Mouse (Mus musculus): ENCODE data around the gene Crb2.

Gene Crb2

GRCm38 (mm10) chr2:37799137-37799536 is 23.1 kb downstream of the Crb2 start:
- DNase-seq (ENCODE audit: low read depth) = no peak

- no peak for DNase-seq (ENCODE audit: low read depth)
Observed at GRCm38 (mm10) chr2:37801687-37802086, 25.6 kb downstream of the Crb2 start.

- peak; percentile 53 for DNase-seq (ENCODE audit: low read depth)
Observed at GRCm38 (mm10) chr2:37802610-37803212, 26.7 kb downstream of the Crb2 start.

DNA sequence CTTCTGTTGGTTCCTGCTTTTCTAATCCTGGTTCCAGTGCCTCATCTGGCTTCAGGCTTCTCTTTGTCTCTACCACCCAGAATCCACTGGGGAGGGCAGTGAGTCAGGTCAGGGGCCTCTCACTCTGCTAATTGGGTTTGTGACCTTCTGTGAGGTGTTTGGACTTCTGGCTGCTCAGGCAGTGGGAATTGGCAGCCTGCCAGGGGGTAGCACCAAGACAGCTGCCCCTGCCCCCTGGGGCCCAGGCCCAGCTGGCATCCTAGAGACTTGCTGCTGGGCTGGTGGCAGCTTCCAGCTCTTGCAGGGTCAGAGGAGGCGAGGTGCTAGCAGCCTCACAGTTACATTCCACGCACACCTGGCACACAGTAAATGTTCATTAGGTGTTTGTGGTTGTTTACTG is 35.6 kb downstream of the Crb2 start:
- DNase-seq (ENCODE audit: low read depth) = no peak

DNA sequence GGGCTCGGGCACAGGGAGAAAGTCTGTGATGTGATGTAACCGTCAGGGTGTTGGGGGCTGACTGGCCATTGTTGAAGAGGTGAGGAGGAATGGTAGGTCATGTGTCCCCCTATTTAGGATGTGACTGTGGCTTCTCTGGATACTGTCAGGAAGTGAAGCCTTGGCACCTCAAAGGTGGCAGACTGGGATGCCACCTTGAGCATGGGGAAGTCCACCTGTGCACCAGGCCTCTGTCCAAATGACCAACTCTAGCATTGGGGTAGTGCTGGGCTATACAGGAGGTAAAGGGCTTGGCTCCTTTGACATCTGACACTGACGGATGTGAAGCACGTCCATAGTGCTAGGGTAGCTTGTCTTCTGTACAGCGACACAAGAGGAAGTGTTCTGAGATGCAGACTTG is 36.4 kb downstream of the Crb2 start:
- no peak for DNase-seq (ENCODE audit: low read depth)

DNA sequence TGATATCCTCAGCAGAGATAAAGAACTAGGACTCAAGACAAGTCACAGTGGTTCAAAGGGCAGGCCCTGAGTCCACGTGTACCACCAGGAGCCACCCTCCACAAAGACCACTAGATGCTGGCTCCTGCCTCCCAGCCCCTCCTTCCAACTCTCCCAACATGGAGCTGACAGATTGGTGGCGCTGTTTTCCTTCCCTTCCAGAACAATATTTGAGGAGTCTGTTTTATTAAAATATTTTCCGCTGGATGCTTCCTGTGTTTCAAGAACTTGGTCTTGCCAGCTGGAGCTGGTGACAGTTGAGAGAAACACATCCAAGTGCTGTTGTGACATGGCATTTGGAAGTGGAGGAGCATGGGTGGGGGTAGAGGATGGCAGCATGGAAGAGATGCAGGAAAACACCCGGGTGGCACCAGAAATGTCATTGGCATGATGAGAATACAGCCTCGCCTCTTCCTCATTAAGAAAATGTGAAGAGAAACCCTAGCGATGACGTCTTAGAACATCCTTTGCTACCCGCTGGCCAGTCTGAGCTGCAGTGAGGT is 38.8 kb downstream of the Crb2 start:
- DNase-seq (ENCODE audit: low read depth) = no peak

DNA sequence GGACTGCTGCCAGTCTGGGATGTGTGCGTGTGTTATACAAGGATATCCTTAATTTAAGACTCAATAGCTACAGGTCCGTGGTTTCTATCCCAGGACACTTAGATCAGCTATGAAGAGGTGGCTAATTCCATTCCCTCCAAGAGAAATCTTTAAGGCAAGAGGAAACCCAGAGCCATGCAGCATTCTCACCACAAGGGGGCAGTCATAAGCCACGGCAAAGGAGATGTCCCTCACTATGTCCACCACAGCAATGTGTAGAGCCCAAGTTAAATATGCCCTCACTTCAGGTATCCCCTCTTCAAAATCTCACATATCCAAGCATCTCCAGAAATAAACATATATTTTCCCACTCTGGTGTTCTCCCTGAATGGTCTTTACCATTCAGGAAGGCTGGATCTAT is 39.6 kb downstream of the Crb2 start:
- peak; percentile 67 for DNase-seq (ENCODE audit: low read depth)

DNA sequence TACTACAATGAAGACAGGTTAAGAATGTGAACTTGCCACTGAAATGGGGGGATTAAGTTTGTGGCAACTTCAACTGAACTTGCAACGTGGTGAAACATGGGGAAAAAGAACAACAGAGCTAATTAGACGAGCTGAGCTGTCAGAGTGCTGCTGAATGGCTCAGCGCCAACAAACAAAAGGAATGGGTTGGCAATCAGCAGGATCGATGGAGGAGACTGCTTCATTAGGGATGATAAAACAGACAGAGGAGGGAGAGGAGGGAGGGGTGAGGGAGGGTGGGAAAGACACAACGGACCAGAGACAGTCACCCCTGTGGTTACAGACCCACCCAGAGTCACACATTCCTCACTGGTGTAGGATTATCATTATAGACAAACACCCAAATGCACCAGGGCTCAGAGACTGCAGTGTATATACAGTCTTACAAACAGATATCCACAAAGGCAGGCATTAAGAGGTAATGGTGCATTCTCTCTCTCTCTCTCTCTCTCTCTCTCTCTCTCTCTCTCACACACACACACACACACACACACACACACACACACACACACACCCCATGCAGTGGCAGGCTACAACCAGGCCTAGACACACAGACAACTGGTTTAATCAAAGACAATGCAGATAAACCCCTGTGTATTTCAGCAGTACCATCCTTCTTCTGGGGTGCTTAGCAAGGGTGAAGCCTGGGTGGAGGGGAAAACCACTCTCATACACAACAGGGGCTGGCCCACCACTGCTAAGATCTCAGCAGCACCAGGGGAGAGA is 42.9 kb downstream of the Crb2 start:
- DNase-seq (ENCODE audit: low read depth) = no peak

DNA sequence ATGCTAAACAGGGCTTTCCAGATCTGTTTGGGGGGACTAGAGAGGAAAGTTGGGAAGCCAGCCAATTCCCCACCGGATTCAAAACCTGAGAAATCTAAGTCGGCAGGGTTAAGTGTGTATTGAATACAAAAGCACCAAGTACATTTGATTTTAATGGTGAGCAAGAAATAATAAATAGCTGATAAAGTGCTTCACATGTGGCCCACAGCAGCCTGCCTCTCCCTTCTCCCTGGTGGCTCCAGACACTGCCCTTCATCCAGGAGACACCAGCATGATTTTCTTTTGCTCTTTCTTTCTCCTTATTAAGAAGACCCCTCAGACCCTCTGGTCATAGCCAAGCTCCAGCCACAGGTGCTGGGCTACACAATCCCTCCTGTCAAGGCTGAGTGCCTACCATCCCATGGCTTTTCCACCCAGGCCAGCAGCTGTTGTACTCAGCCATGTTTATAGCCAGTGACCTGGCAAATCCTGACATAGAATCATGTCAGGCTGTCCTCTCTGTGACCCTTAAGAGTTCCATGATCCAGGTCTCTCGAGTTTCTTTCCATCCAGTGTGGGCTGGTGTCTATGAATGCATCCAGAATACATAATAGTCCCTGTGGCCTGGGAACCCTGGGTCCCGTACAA is 43.6 kb downstream of the Crb2 start:
- DNase-seq (ENCODE audit: low read depth) = no peak

- no peak for DNase-seq (ENCODE audit: low read depth)
Observed at GRCm38 (mm10) chr2:37822122-37822521, 46.1 kb downstream of the Crb2 start.

- DNase-seq (ENCODE audit: low read depth) = no peak
Observed at GRCm38 (mm10) chr2:37823826-37824225, 47.8 kb downstream of the Crb2 start.

DNA sequence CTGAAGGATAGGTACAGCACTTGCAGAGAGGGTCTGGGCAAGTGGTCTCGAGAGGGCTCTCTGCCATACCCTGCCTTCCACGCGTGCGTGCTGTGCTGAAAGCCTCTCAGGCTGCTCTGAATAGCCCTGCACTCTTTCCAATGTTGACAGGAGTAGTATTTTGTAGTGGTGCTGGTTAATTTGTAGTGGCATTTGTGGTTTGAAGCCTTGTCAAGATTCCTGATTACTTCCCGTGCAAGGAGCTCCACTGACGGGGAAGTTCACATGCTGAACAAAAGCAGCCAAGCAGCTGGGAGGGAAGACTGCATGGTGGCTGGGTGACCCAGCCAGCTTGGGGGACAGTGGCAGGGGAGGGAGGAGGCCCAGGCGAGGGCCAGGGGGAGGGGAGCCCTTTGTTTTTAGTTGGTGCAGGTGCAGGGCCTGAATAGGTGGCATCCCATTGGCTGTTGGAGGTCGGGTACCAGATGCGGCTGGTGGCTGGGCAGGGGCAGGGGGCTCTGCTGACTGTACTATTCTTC is 53.8 kb downstream of the Crb2 start:
- no peak for DNase-seq (ENCODE audit: low read depth)

DNA sequence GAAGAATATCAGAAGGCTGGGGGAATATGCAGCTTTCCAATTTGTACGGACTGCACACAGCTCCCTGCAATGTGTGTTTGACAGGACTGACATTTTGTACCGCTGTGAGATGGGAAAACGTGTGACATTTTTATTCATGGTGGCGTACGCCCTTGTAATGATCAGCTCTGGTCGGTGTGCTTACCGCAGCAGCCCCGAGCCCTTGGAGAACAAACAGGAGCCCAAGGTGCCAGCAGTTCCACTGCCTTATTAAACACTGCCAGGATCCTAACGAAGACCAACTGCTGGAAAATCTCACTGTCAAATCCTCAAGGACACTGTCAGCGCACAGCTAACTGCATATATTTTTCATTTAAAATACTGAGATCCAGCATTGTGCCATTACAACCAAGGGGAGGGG is 56.2 kb downstream of the Crb2 start:
- DNase-seq (ENCODE audit: low read depth) = no peak

- DNase-seq (ENCODE audit: low read depth) = no peak
Observed at GRCm38 (mm10) chr2:37836926-37837325, 60.9 kb downstream of the Crb2 start.

DNA sequence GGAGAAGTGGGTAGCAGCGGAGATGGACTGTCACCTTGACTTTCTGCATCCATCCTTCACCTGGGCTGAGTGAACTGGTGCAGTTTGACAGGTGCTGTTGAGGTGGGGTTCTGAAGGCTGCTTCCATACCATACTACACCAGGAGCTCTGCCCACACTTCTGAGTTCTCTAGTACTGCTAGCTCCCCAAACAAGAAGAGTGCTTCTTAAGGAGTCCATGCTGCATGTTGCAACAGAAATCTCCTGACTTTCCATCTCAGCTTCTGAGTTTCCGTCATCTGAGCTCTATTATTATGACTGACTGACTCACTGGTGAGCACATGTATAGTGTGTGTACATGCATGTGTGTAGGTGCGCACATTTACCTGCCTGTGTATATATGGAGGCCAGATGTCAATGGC is 61.5 kb downstream of the Crb2 start:
- DNase-seq (ENCODE audit: low read depth) = no peak

GRCm38 (mm10) chr2:37838202-37838984 is 62.3 kb downstream of the Crb2 start:
- DNase-seq (ENCODE audit: low read depth) = no peak

GRCm38 (mm10) chr2:37839922-37840321 is 63.9 kb downstream of the Crb2 start:
- DNase-seq (ENCODE audit: low read depth) = no peak

- no peak for DNase-seq (ENCODE audit: low read depth)
Observed at GRCm38 (mm10) chr2:37842151-37842569, 66.1 kb downstream of the Crb2 start.

DNA sequence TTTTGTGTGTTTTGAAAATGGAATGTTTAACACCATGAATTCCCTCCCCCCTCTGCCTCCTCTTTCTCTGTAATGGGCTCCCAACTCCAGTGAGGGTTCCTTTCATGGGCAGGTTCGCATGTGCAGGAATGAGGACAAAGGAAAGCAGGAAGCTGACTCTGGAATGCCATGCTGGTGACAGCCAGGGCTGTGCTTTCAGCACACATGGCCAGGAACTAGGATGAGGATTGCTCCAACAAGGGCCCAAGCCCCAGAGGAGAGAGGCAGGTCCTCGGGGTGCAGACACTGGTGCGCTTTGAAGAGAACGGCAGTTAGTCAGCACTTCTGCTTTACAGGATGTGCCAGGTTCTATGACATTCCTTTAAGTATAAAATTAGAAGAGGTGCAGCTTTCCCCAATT is 66.7 kb downstream of the Crb2 start:
- no peak for DNase-seq (ENCODE audit: low read depth)

Data from naive thymus-derived CD4-positive, alpha-beta T cell, adult 2 months (primary cell).